Mouse (Mus musculus): ENCODE measurements around the gene Hdac4.

The Hdac4 gene

GRCm38 (mm10) chr1:92059571-92059970 is 135.9 kb downstream of the Hdac4 start:
- DNase-seq (ENCODE audit: low spot score), result no peak

GRCm38 (mm10) chr1:92058731-92059425 is 136.6 kb downstream of the Hdac4 start:
- no peak for DNase-seq (ENCODE audit: low spot score)

GRCm38 (mm10) chr1:92057068-92057467 is 138.4 kb downstream of the Hdac4 start:
- DNase-seq (ENCODE audit: low spot score), result no peak

GRCm38 (mm10) chr1:92055149-92055548 is 140.3 kb downstream of the Hdac4 start:
- DNase-seq (ENCODE audit: low spot score), result no peak

- peak; percentile 59 for DNase-seq (ENCODE audit: low spot score)
Observed at GRCm38 (mm10) chr1:92052190-92052589, 143.3 kb downstream of the Hdac4 start.

GRCm38 (mm10) chr1:92051489-92052062 is 143.9 kb downstream of the Hdac4 start:
- peak; percentile 80 for DNase-seq (ENCODE audit: low spot score)

- DNase-seq (ENCODE audit: low spot score), result no peak
Observed at GRCm38 (mm10) chr1:92050992-92051391, 144.5 kb downstream of the Hdac4 start.

GRCm38 (mm10) chr1:92050566-92050965 is 144.9 kb downstream of the Hdac4 start:
- DNase-seq (ENCODE audit: low spot score), result no peak

- peak; percentile 21 for DNase-seq (ENCODE audit: low spot score)
Observed at GRCm38 (mm10) chr1:92048415-92049354, 146.8 kb downstream of the Hdac4 start.

- DNase-seq (ENCODE audit: low spot score), result no peak
Observed at GRCm38 (mm10) chr1:92045671-92046070, 149.8 kb downstream of the Hdac4 start.

GRCm38 (mm10) chr1:92044868-92045267 is 150.6 kb downstream of the Hdac4 start:
- DNase-seq (ENCODE audit: low spot score), result no peak

- DNase-seq (ENCODE audit: low spot score), result no peak
Observed at GRCm38 (mm10) chr1:92043989-92044388, 151.5 kb downstream of the Hdac4 start.

GRCm38 (mm10) chr1:92042126-92042525 is 153.4 kb downstream of the Hdac4 start:
- DNase-seq (ENCODE audit: low spot score), result no peak

GRCm38 (mm10) chr1:92041290-92041689 is 154.2 kb downstream of the Hdac4 start:
- DNase-seq (ENCODE audit: low spot score), result no peak

- DNase-seq (ENCODE audit: low spot score), result no peak
Observed at GRCm38 (mm10) chr1:92038714-92039113, 156.8 kb downstream of the Hdac4 start.

GRCm38 (mm10) chr1:92037039-92037438 is 158.5 kb downstream of the Hdac4 start:
- DNase-seq (ENCODE audit: low spot score), result no peak

GRCm38 (mm10) chr1:92035770-92036169 is 159.7 kb downstream of the Hdac4 start:
- no peak for DNase-seq (ENCODE audit: low spot score)

- DNase-seq (ENCODE audit: low spot score), result peak; percentile 20
Observed at GRCm38 (mm10) chr1:92034247-92034646, 161.3 kb downstream of the Hdac4 start.

- no peak for DNase-seq (ENCODE audit: low spot score)
Observed at GRCm38 (mm10) chr1:92033463-92033862, 162.0 kb downstream of the Hdac4 start.

GRCm38 (mm10) chr1:92030541-92030940 is 165.0 kb downstream of the Hdac4 start:
- DNase-seq (ENCODE audit: low spot score), result peak; percentile 73

GRCm38 (mm10) chr1:92028158-92028557 is 167.3 kb downstream of the Hdac4 start:
- no peak for DNase-seq (ENCODE audit: low spot score)

GRCm38 (mm10) chr1:92026351-92026750 is 169.1 kb downstream of the Hdac4 start:
- DNase-seq (ENCODE audit: low spot score), result no peak

GRCm38 (mm10) chr1:92023906-92024305 is 171.6 kb downstream of the Hdac4 start:
- no peak for DNase-seq (ENCODE audit: low spot score)
